Mouse (Mus musculus) brain, embryonic 18.5 days (tissue): ENCODE results near the gene Lrit3.

Experiments
- DNase-seq: peaks from one replicate; pipeline ENCODE4 v3.0.0-alpha.2; 2012; ENCODE audit warnings: low read depth, low spot score

Gene Lrit3

GRCm38 (mm10) chr3:129803765-129804164 lies at the start of gene Lrit3:
TSS of gene Lrit3 (minus strand) at chr3:129804030.
- DNase-seq, result no peak

DNA sequence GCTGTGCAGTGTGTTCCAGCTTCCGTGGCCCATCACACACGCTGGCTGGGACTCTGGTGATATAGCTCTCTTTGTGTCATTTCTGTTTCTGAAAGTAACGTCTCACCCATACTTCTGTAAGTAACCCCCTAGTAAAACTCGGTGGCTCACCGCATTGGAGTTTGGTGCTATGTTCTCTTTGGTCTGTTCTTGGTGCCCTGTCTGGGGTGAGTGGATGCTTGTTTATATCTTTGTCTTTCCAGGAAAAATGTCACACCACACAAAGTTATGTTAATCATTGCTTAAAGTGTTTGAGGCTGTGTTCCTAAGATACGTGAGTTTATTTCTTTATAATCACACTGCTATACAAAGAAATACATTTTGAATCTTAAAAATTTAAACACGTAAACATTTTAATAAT lies 43.0 kb upstream of the Lrit3 start:
- no peak for DNase-seq

- no peak for DNase-seq
These were observed 42.0 kb upstream of the Lrit3 start for GRCm38 (mm10) chr3:129845868-129846267.

GRCm38 (mm10) chr3:129838017-129838416 lies 34.2 kb upstream of the Lrit3 start:
- DNase-seq, result no peak

DNA sequence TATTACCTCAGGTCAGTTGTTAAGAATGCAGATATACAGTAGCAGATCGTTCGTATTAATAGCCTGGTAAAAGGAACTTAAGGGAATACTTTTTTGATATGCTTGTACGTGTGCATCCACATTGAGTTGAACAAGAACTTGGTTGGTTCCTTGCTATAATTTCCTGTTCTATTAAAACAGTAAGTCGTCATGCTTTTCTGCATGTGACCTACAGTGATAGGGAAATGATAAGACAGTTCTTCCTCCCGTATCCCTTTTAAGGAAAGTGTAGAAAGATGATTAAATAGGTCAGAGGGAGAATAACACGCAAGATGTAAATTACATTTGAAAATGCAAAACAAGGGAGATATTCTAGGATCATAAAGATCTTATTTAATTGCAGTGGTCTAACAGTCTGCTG lies 33.1 kb upstream of the Lrit3 start:
- DNase-seq, result no peak

DNA sequence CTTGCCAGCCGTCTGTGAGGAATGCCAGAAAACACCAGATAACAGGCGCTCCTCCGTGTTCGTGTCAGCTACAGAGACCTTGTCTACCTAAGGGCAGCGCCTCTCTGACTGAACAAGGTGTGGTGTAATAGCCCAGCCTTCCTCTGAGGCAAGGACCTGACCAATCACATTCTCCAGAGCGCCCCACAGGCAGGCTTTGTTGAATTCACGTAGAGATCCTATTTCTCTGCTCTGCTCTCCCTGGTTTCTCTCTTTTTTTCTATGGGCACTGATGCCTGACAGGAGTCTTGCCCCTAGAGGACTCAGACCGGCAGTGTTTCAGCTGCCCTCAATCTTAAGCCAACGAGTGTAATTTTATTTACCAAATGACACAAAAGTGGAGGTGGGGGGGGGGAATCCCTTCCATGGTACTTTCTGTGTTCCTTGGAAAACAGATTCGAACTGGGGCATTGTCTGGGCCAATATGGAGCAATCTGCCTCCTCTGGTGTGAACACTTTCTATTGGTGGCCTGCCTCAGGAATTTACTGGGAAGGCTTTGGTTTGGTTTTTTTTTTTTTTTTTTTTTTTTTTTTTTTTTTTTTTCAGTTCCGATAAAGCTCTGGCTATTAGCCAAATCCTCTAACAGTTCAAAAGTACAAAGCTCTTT lies 32.3 kb upstream of the Lrit3 start:
- no peak for DNase-seq

- DNase-seq, result no peak
These were observed 31.6 kb upstream of the Lrit3 start, which contains the start of gene Cfi for GRCm38 (mm10) chr3:129835388-129835934. TSS of gene Cfi (plus strand) at chr3:129835884.

GRCm38 (mm10) chr3:129831035-129831568 lies 27.3 kb upstream of the Lrit3 start, which contains the start of gene Gar1:
TSS of gene Gar1 (minus strand) at chr3:129831396.
- DNase-seq, result peak; percentile 90

- DNase-seq, result no peak
These were observed 26.8 kb upstream of the Lrit3 start for GRCm38 (mm10) chr3:129830626-129831025.

- DNase-seq, result no peak
These were observed 23.9 kb upstream of the Lrit3 start for GRCm38 (mm10) chr3:129827691-129828090.

DNA sequence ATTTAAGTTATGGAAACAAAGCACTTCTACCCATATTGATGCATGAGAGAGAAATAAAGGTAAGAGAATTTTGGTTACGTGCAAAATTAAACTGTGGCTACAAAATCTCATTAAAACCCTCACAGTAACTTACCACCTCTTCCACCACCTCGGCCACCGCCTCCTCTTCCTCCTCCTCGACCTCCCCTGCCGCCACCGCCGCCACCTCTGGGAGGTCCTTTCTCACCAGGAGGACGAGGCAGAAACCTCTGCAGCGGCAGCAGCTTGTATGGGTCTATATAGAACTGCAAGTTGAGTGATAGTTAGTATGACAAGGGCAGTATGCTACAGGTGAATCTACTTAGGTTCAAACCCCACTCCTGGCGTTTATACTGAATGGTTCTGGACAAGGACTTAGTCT lies 22.9 kb upstream of the Lrit3 start:
- DNase-seq, result no peak

- DNase-seq, result no peak
These were observed 21.1 kb upstream of the Lrit3 start for GRCm38 (mm10) chr3:129824891-129825290.

- DNase-seq, result no peak
These were observed 20.3 kb upstream of the Lrit3 start for GRCm38 (mm10) chr3:129824146-129824545.

GRCm38 (mm10) chr3:129823293-129823692 lies 19.5 kb upstream of the Lrit3 start:
- DNase-seq, result no peak

- DNase-seq, result no peak
These were observed 18.5 kb upstream of the Lrit3 start, which contains the start of gene Rrh for GRCm38 (mm10) chr3:129822206-129822775. TSS of gene Rrh (minus strand) at chr3:129822587.

DNA sequence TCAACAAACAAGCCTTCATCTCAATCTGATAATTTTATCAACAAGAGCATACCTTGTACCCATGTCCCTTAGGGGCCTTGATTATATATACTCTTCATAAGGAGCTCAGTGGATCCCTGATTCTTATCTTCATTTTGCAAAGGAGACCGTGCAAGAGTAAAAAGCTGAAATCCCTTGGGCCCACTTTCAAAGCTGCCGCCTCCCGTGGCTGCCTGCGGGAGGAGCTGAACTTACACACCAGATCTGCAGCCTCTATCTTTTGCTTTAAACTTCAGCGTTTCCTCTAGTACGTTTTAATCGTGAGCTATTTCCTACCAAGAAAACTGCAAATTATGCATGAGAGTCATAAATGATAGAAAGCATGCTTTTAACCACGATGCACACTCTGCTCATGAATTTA lies 17.9 kb upstream of the Lrit3 start:
- no peak for DNase-seq

DNA sequence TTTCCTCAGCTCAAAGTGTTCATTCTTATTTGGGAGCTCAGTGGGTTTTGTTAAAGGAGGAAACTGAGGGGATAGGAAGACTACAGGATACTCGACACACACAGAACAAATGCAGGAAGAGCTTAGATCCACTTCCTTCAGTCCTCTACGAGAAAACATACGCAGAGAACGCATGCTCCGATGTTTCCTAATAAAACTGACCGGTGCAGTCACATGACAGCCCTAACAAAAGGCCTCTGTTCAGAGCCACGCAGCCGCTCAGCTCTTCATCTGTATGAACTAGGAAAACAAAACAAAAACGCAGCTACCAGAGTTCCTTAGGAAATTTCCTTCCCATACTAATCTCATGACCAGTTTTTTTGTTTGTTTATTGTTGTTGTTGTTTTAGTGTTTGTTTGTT lies 17.0 kb upstream of the Lrit3 start:
- DNase-seq, result no peak

DNA sequence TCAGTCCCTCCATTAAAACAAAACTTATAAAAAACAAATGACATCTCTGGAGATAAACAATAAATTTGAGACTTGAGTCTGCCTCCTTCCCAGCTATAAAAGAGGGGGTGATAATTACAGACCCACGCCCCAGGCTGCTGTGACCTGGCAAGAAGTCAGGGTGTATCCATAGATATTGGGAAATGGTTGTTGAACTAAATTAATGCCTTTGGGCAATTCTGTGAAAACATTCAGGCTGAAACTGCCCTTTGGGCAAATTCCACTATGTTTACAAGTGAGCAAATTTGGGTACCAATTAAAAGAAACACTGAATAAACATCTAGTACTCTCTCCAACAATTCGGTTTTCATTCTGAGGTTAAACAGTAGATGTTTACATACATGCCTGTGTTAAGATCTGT lies 4.8 kb downstream of the Lrit3 start:
- DNase-seq, result no peak

DNA sequence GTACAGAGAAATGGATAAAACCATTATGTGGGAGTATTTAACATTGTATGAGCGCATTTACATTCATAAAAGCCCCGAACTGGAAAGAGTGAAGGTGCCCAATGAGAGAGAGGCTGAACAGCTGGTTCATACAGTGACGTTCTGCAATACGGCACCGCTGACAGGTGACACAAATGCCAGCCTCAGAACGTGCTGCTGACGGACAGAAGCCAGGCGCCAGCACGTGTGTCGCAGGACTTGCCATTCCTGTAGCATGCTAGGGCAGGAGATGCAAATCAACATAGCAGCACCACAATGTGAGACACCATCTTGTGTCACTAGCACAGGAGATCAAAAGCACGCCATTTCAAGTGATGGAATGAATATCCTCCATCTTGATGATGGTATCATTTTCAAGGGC lies 5.3 kb downstream of the Lrit3 start:
- no peak for DNase-seq

DNA sequence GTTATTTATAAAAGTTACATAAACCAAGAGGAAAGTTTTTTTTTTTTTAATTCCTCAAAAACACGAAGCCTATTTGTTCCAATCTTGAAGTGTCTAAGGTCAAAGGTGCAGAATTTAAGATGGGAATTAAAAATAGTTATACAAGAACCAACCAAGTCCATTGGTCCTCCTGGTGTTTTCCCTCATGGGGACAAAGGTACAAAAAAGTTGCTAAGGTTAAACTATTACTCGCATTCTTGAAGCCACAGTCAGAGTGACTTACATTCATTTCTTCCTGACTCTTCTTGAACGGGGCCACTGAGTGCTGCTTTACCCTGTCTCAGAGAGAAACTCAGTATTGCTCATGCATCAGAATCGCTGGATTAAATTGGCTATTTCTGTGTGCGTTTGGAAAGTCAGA lies 6.5 kb downstream of the Lrit3 start:
- no peak for DNase-seq

DNA sequence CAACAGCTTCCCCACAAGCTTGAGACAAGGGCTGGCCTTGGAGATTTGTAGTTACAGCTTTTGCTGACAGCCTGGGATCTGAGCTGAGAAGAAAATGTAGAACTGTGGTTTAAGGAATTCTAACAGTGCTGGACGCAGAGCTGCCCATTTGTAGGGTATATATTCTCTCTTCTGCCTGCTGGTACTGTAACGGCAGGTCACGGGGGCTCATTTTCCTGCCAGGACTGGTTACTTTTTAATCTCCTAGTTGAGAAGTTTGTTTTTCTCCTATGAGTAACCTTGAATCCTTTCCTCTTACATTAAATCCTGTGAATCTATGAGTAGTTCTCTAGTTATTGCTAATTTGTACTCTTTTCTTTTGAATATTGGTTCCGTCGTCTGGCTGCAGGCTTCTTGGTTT lies 10.0 kb downstream of the Lrit3 start:
- no peak for DNase-seq

DNA sequence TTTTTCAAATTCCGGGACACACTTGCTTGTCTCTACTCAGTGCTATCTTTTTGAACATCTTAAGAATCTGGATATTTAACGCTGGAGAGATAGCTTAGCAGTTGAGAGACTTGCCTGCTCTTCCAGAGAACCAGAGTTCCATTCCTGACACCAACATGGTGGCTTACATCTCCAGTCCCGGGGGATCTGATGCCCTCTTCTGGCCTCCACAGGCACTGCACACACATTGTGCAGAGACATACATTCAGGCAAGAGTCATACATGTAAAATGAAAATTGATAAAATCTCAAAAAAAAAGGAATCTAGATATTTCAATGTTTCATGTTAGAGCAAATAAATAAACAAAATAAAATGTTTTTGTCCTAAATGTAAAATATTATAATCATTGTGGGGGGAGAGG lies 21.1 kb downstream of the Lrit3 start:
- DNase-seq, result no peak

- no peak for DNase-seq
These were observed 22.4 kb downstream of the Lrit3 start for GRCm38 (mm10) chr3:129781435-129781834.
